Mouse (Mus musculus) small intestine, adult 2 months (tissue): ENCODE measurements around the gene Myod1. TPM values are rescaled to one million over a fixed set of nuclear protein-coding genes. Genes with fewer than 3 reads are reported as not detected.

Source experiments
- H3K27ac ChIP-seq: fragments of 200-500 bp; 2 replicates; pipeline ENCODE4 v1.5.1; 2012; ENCODE audit warnings: low read depth, low read length, control low read depth, inconsistent platforms; ENCODE audit not compliant: insufficient read depth
- H3K27me3 ChIP-seq: fragments of 200-500 bp; 2 replicates; pipeline ENCODE4 v1.6.1; 2012; ENCODE audit warnings: mild to moderate bottlenecking, moderate library complexity, low read length, inconsistent platforms; ENCODE audit not compliant: control insufficient read depth, insufficient read depth
- H3K36me3 ChIP-seq: fragments of 200-500 bp; 2 replicates; pipeline ENCODE4 v1.6.1; 2012; ENCODE audit warnings: mild to moderate bottlenecking, low read length, control low read depth, inconsistent platforms; ENCODE audit not compliant: control insufficient read depth, insufficient read depth
- H3K4me1 ChIP-seq: fragments of 200-500 bp; 2 replicates; pipeline ENCODE4 v1.6.1; 2012; ENCODE audit warnings: low read length, inconsistent platforms, mixed read lengths; ENCODE audit not compliant: control insufficient read depth, insufficient read depth, insufficient read length
- H3K4me3 ChIP-seq: fragments of 200-500 bp; 2 replicates; pipeline ENCODE4 v1.5.1; 2012; ENCODE audit warnings: low read depth, mild to moderate bottlenecking, control low read depth, inconsistent platforms, low read length, moderate library complexity
- CTCF ChIP-seq: fragments of 200-500 bp; IDR thresholded peaks from 2 replicates; pipeline ENCODE4 v1.5.1; 2012; ENCODE audit warnings: low read depth, mild to moderate bottlenecking, control low read depth, inconsistent platforms, low read length, moderate library complexity, mixed read lengths; ENCODE audit not compliant: insufficient replicate concordance, insufficient read length; ENCODE audit errors: extremely low read depth
- POLR2A ChIP-seq: fragments of 200-500 bp; IDR thresholded peaks from 2 replicates; pipeline ENCODE4 v1.6.1; 2012; ENCODE audit warnings: low read depth, mild to moderate bottlenecking, control low read depth, inconsistent platforms, low read length, moderate library complexity
- WGBS: fragments of 180-500 bp; shearing (Covaris S2); methylation state at CpG from one replicate; pipeline ENCODE4 v1.1.7; 2018; 5-methylcytosine and 5-hydroxymethylcytosine counted together
- polyA plus RNA-seq: library from polyadenylated mRNA; depleted of rRNA; stranded (reverse); fragments of >200 nt; gene quantifications from 2 replicates; pipeline ENCODE4 v1.2.3, GENCODE M21; 2012

Gene Myod1
- polyA plus RNA-seq, 1 experiment, result not detected

DNA sequence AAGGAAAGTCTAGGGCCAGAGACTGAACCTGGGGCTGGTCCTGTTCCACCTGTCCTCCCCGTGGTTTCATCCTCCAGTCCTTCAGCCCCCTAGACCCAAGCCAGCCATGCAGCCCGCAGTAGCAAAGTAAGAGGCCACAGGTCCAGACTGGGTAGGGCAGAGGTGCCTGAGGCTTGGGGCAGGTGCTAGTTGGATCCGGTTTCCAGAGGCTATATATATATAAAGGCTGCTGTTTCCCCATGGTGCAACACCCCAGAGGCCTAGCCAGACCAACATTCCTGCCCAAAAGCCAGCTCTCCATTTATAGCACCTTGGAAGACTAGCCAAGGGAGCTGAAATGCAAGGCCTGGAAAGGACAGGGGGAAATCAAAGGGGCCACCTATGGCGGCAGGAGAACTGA is 5.2 kb upstream of the Myod1 start:
- TF ChIP-seq CTCF, result no peak
- TF ChIP-seq POLR2A, result no peak
- Histone ChIP-seq H3K27me3 (0 out of 2 replicates have a peak, but pooled peaks cover under 1% of the 10 kb centered on the region), H3K27ac (no peak overlapping the region), H3K4me3 (no peak overlapping the region), H3K36me3 (no peaks in the 10 kb centered on the region), H3K4me1 (no peaks in the 10 kb centered on the region)
- WGBS, result 53% methylated on average over 4 of the region's 4 CpGs

GRCm38 (mm10) chr7:46377008-46377346 is 703 bp downstream of the Myod1 start:
- no peak for TF ChIP-seq POLR2A
- no peak for TF ChIP-seq CTCF

GRCm38 (mm10) chr7:46378123-46378522 is 1.8 kb downstream of the Myod1 start:
- no peak overlapping the region for H3K27ac ChIP-seq
- no peaks in the 10 kb centered on the region for H3K4me1 ChIP-seq
- WGBS, result 5% methylated on average over 22 of the region's 22 CpGs
- peaks cover 19% of the 10 kb centered on the region for H3K27me3 ChIP-seq
- no peak for TF ChIP-seq POLR2A
- H3K4me3 ChIP-seq, result no peak overlapping the region
- H3K36me3 ChIP-seq, result no peaks in the 10 kb centered on the region

More at GRCm38 (mm10) chr7:46377008-46377346, 703 bp downstream of the Myod1 start:
- Histone ChIP-seq H3K36me3 (no peaks in the 10 kb centered on the region), H3K27ac (no peak overlapping the region), H3K27me3 (peaks cover 19% of the 10 kb centered on the region), H3K4me1 (no peaks in the 10 kb centered on the region), H3K4me3 (no peak overlapping the region)
- 3% methylated on average over 33 of the region's 33 CpGs for WGBS

DNA sequence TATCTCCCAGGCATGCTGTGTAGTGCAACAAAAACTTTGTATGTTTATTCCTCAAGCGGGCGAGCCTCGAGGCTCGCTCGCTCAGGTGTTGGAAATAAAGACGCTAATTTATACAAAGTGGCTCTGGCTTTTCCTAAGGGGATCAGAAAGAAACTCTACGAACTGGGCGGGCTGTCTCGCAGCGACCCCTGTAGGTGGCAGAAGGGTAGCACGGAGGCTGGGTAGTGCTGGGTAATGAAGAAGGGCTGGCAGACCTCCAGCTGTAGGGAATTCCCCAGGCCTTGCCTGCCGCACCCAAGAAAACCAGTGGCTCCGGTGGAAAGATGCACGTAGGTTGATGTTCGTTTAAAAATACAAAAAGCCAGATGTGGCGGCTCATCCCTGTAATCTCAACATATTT is 2.7 kb downstream of the Myod1 start:
- H3K4me3 ChIP-seq, result no peak overlapping the region
- peaks cover 19% of the 10 kb centered on the region for H3K27me3 ChIP-seq
- H3K36me3 ChIP-seq, result no peaks in the 10 kb centered on the region
- TF ChIP-seq POLR2A (no peak), CTCF (peak; percentile 55; the same call in 1 of the 2 replicates)
- WGBS, result 7% methylated on average over 16 of the region's 16 CpGs
- no peaks in the 10 kb centered on the region for H3K4me1 ChIP-seq
- no peak overlapping the region for H3K27ac ChIP-seq

GRCm38 (mm10) chr7:46380625-46381024 is 4.4 kb downstream of the Myod1 start:
- peaks cover 19% of the 10 kb centered on the region for H3K27me3 ChIP-seq
- no peak overlapping the region for H3K4me3 ChIP-seq
- TF ChIP-seq POLR2A (no peak), CTCF (no peak)
- H3K4me1 ChIP-seq, result no peaks in the 10 kb centered on the region
- no peaks in the 10 kb centered on the region for H3K36me3 ChIP-seq
- H3K27ac ChIP-seq, result no peak overlapping the region
- 57% methylated on average over 9 of the region's 9 CpGs for WGBS

DNA sequence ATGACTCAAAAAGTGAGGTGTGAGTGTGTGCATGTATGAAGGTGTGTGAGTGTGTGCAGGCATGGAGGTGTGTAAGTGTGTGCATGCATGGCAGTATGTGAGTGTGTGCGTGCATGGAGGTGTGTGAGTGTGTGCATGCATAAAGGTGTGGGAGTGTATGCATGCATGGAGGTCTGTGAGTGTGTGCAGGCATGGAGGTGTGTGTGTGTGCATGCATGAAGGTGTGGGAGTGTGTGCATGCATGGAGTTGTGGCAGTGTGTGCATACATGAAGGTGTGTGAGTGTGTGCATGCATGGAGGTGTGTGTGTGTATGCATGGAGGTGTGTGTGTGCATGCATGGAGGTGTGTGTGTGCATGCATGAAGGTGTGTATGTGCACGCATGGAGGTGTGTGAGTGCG is 11.2 kb downstream of the Myod1 start:
- WGBS, result 81% methylated on average over 3 of the region's 3 CpGs
- H3K4me3 ChIP-seq, result no peak overlapping the region
- H3K27ac ChIP-seq, result no peak overlapping the region
- H3K4me1 ChIP-seq, result 0 out of 2 replicates have a peak, but pooled peaks cover 1% of the 10 kb centered on the region
- TF ChIP-seq POLR2A (no peak), CTCF (no peak)
- H3K27me3 ChIP-seq, result no peaks in the 10 kb centered on the region
- H3K36me3 ChIP-seq, result no peaks in the 10 kb centered on the region

DNA sequence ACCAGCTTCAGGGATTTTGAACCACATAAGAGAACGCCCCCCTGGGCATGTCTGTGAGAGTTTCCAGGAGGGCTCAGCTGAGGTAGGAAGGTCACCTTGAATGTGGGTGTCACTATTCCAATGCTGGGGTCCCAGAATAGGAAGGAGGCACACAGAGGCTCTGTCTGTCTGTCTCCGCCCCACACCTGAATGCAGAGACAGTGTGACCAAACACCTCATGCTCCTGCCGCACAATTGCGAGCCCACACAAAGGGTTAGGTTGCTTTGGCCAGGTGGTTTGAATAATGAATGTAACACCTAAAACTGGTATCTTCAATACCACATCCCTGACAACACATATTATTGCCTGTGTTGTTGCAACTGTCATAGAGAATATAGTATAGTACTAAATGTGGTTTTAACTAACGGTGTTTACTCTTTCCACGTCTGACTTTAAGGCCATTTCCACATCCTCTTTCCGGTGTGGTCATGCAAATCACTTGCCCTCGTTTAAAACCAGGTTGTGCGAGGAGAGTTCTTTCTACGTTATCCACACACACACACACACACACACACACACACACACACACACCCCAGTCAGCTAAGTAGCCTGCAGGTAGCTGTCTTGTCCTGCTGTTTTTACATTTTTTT is 13.3 kb downstream of the Myod1 start:
- WGBS, result 64% methylated on average over 10 of the region's 10 CpGs
- H3K4me3 ChIP-seq, result no peak overlapping the region
- H3K36me3 ChIP-seq, result no peaks in the 10 kb centered on the region
- no peak overlapping the region for H3K27ac ChIP-seq
- H3K4me1 ChIP-seq, result peaks cover 1% of the 10 kb centered on the region; the same call in 1 of the 2 replicates
- peaks cover 9% of the 10 kb centered on the region for H3K27me3 ChIP-seq
- TF ChIP-seq CTCF (no peak), POLR2A (no peak)

- 49% methylated on average over 4 of the region's 4 CpGs for WGBS
- peaks cover 14% of the 10 kb centered on the region for H3K27me3 ChIP-seq
- no peak overlapping the region for H3K27ac ChIP-seq
- H3K4me3 ChIP-seq, result no peak overlapping the region
- TF ChIP-seq CTCF, result no peak
- TF ChIP-seq POLR2A, result no peak
- no peaks in the 10 kb centered on the region for H3K36me3 ChIP-seq
- peaks cover 1% of the 10 kb centered on the region; the same call in 1 of the 2 replicates for H3K4me1 ChIP-seq
These were observed 14.0 kb downstream of the Myod1 start for GRCm38 (mm10) chr7:46390226-46390625.
